Mouse (Mus musculus) small intestine, adult 2 months (tissue): Measurements from ENCODE around the gene Cdk4.

Source experiments
- CTCF ChIP-seq: fragments of 200-500 bp; IDR thresholded peaks from 2 replicates; pipeline ENCODE4 v1.5.1; 2012; ENCODE audit warnings: low read depth, mild to moderate bottlenecking, control low read depth, inconsistent platforms, low read length, moderate library complexity, mixed read lengths; ENCODE audit not compliant: insufficient replicate concordance, insufficient read length; ENCODE audit errors: extremely low read depth
- POLR2A ChIP-seq: fragments of 200-500 bp; IDR thresholded peaks from 2 replicates; pipeline ENCODE4 v1.6.1; 2012; ENCODE audit warnings: low read depth, mild to moderate bottlenecking, control low read depth, inconsistent platforms, low read length, moderate library complexity

DNA sequence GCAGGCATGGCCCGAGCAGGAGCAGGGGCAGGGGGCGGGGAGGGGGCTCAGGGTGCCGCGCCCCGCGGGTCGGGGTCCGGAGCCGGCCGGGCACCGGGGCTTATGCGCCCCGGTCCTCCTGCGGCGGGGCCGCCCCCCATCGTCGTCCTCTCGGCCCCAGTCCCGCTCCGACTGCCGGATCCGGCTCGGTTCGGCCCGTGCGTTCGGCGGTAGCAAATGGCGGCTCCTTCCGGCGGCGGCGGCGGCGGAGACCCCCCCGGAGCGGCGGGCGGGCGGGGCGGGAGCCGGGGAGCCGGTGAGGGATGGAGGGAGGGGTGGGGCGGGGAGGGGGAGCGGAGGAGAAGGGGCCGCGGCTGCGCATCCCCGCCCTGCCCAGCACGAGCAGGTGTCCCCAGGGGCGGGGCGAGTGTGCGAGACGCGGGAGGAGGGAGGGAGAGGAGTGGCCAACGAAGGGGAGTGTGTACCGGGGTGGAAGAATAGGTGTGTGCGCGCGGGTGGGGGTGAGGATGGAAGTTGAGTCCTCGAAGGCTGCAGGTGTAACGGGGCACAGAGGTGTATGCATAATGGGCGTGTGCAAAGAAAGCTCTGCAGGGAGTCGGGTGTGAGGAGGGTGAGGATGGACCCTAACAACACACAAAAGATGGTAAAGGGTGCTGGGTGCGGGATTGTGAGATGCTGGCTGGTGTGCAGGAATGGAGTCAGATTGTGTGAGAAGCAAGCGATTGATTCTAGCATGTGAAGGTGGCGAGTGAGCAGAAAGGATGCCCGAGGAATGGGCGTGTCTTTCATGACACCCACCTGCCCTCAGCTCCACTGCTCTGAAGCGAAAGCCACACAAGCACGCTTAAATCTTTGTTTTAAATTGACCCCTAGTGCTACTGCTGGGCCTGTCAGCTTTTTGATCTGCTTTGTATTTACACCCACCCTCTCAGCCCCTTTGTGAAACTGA lies 3.1 kb upstream of the Cdk4 start, which contains the start of gene March9:
- TF ChIP-seq CTCF: no peak
- TF ChIP-seq POLR2A: no peak
